Mouse (Mus musculus) liver, embryonic 13.5 days (tissue): ENCODE results near the gene Olfr1045. TPM values are rescaled to one million over a fixed set of nuclear protein-coding genes. Genes with fewer than 3 reads are reported as not detected.
"Not testable (repeated sequence)": the region's sequence is repeated elsewhere in the genome, so short reads cannot be mapped to it uniquely, and the experiment has no call there.

ENCODE experiments used
- ATAC-seq: fragments of 200-750 bp; cut with Nextera tagmentation; 2 replicates; pipeline ENCODE4 v1.8.0; 2017; ENCODE audit warnings: low read depth, mild to moderate bottlenecking, moderate number of reproducible peaks, moderate library complexity
- DNase-seq: peaks from one replicate; pipeline ENCODE4 v3.0.0; 2022
- H3K27ac ChIP-seq: fragments of 300-500 bp; sonication (generic); 2 replicates; pipeline ENCODE4 v1.5.1; 2015; ENCODE audit warnings: moderate library complexity, mild to moderate bottlenecking, inconsistent platforms
- H3K27me3 ChIP-seq: fragments of 300-500 bp; sonication (generic); 2 replicates; pipeline ENCODE4 v1.6.1; 2015; ENCODE audit warnings: mild to moderate bottlenecking, inconsistent platforms
- H3K36me3 ChIP-seq: fragments of 300-500 bp; sonication (generic); 2 replicates; pipeline ENCODE4 v1.6.1; 2015; ENCODE audit warnings: mild to moderate bottlenecking, inconsistent platforms
- H3K4me1 ChIP-seq: fragments of 300-500 bp; sonication (generic); replicated peaks from 2 replicates; pipeline ENCODE4 v1.6.1; 2015; ENCODE audit warnings: inconsistent platforms
- H3K4me2 ChIP-seq: fragments of 300-500 bp; sonication (generic); 2 replicates; pipeline ENCODE4 v1.6.1; 2015; ENCODE audit warnings: inconsistent platforms, mild to moderate bottlenecking, moderate library complexity
- H3K4me3 ChIP-seq: fragments of 300-500 bp; sonication (generic); replicated peaks from 2 replicates; pipeline ENCODE4 v1.5.1; 2015; ENCODE audit warnings: mild to moderate bottlenecking, inconsistent platforms
- H3K9ac ChIP-seq: fragments of 300-500 bp; sonication (generic); 2 replicates; pipeline ENCODE4 v1.6.1; 2015; ENCODE audit warnings: mild to moderate bottlenecking, inconsistent platforms
- H3K9me3 ChIP-seq: fragments of 300-500 bp; sonication (generic); replicated peaks from 2 replicates; pipeline ENCODE4 v1.6.1; 2016; ENCODE audit warnings: inconsistent platforms
- WGBS: fragments of 180-500 bp; shearing (Covaris S2); methylation state at CpG from one replicate; pipeline ENCODE4 v1.1.7; 2015; ENCODE audit not compliant: insufficient replicate concordance; 5-methylcytosine and 5-hydroxymethylcytosine counted together
- polyA plus RNA-seq: library from polyadenylated mRNA; unstranded; fragments of >200 nt; fragmentation: Nextera tagmentation; extraction: Ambion mirVana; gene quantifications from 2 replicates; pipeline ENCODE4 v1.2.1, GENCODE M21; 2015

The Olfr1045 gene
- polyA plus RNA-seq = not detected in 2 replicates

DNA sequence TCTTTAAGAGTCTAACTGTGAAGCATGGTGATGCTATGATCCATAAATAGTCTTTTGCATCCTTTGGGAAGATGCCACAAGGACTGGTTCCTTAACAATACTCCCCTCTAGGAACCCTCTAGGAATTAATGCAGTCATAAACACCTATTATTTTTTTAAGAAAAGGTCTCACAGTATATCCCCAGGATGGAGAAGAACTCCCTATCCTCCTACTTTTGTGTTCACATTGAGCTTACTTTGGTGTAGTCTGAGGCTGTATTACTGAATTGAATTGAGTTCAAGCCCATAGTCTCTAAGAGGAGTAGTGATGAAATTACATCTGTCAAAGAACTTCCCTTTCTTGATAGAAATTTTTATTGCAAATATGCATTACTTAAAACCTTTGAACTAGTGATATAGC, at the start of gene Olfr1045:
Olfr1045 (minus strand) TSS at position 101 of the 400 bp plus-strand sequence.
- DNase-seq (no peak), ATAC-seq (no peak)
- no peak within 1 kb of the TSS for H3K9ac ChIP-seq
- H3K4me2 ChIP-seq = no peak within 1 kb of the TSS
- H3K36me3 ChIP-seq = no peaks in the 10 kb centered on the region
- no peaks in the 10 kb centered on the region for H3K4me1 ChIP-seq
- H3K4me3 ChIP-seq = no peak within 1 kb of the TSS
- H3K27ac ChIP-seq = no peak within 1 kb of the TSS
- no peaks in the 10 kb centered on the region for H3K9me3 ChIP-seq
- no peaks in the 10 kb centered on the region for H3K27me3 ChIP-seq

- no peak within 1 kb of the TSS for H3K4me2 ChIP-seq
- no peaks in the 10 kb centered on the region for H3K36me3 ChIP-seq
- H3K9ac ChIP-seq = no peak within 1 kb of the TSS
- DNase-seq (no peak), ATAC-seq (no peak)
- no peak within 1 kb of the TSS for H3K27ac ChIP-seq
- no peaks in the 10 kb centered on the region for H3K4me1 ChIP-seq
- no peaks in the 10 kb centered on the region for H3K27me3 ChIP-seq
- H3K9me3 ChIP-seq = no peaks in the 10 kb centered on the region
- H3K4me3 ChIP-seq = no peak within 1 kb of the TSS
Measured at GRCm38 (mm10) chr2:86240189-86240588, 37.4 kb upstream of the Olfr1045 start, which contains the start of gene Olfr1048. Gene Olfr1048, minus strand, starts transcription at chr2:86240289.

DNA sequence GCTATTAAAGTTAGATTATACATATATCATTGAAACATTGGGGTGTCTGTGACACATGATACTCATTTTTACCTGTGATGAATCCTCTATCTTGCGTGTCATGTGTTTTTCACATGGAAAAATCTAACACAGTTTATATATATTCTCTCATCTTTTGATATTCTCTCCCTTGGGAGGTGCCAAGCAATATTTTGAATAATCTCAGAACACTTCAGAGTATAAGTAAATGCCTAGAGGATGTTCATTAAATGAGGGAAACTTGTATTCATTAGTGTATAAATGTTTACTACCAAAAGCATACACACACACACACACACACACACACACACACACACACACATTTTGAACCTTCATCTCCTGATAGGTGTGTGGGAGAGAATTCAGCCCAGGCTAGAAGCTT, 28.5 kb upstream of the Olfr1045 start, which contains the start of gene Olfr1047:
Olfr1047 (minus strand) TSS at position 101 of the 400 bp plus-strand sequence.
- H3K4me1 ChIP-seq = no peaks in the 10 kb centered on the region
- H3K4me3 ChIP-seq = no peak within 1 kb of the TSS
- H3K27ac ChIP-seq = no peak within 1 kb of the TSS
- H3K27me3 ChIP-seq = no peaks in the 10 kb centered on the region
- no peak within 1 kb of the TSS for H3K4me2 ChIP-seq
- H3K36me3 ChIP-seq = no peaks in the 10 kb centered on the region
- no peak for DNase-seq
- ATAC-seq = no peak
- 69% methylated on average over 1 of the region's 1 CpGs for WGBS
- no peaks in the 10 kb centered on the region for H3K9me3 ChIP-seq
- no peak within 1 kb of the TSS for H3K9ac ChIP-seq

DNA sequence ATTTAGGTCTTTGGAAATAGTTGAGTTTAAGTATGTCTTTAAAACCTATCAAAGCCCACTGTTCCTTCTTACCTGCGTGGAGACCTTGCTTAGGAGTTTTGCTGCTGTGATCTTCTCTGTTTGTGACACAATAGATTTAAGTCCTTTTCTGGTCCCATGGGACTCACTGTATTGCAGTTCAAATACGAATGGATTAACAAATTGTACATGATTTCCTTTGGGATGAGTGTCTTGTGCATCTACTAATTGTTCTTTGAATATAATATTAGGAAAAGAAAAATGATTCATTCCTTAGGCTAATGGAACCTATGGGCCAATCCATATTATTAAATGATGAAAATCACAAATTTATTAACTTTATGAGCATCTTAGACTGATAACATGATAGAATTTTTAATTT, 16.4 kb upstream of the Olfr1045 start, which contains the start of gene Olfr1046:
Olfr1046 (minus strand) TSS at position 101 of the 400 bp plus-strand sequence.
- WGBS = 45% methylated on average over 2 of the region's 2 CpGs
- ATAC-seq = no peak
- H3K27me3 ChIP-seq = no peaks in the 10 kb centered on the region

DNA sequence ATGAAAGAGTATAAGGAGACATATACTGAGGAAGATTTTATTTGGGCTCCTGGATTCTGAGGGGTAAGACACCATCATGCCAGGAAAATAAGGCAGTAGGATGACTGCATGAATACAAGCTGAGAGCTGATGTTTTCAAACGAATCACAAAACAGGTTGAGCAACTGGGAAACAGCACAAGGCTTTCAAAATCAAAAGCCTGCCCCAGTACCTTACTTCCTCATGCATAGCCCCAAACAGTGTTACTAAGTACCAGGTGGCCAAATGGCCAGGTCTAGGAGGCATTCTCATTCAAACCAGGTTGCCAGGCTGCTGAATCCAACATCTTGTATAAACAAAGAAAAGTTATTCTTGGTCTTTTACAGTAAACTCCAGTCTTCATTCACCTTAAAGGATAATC, 6.9 kb downstream of the Olfr1045 start:
- Histone ChIP-seq H3K4me3 (no peak overlapping the region), H3K36me3 (no peaks in the 10 kb centered on the region), H3K27me3 (no peaks in the 10 kb centered on the region), H3K9ac (no peak overlapping the region), H3K4me2 (no peak overlapping the region), H3K27ac (no peak overlapping the region), H3K9me3 (no peaks in the 10 kb centered on the region), H3K4me1 (no peaks in the 10 kb centered on the region)
- ATAC-seq (no peak), DNase-seq (no peak)
- WGBS = 18% methylated on average over 1 of the region's 1 CpGs

More for the DNA sequence above, 16.4 kb upstream of the Olfr1045 start, which contains the start of gene Olfr1046:
- DNase-seq = no peak
- Histone ChIP-seq H3K9me3 (no peaks in the 10 kb centered on the region), H3K27ac (no peak within 1 kb of the TSS), H3K36me3 (no peaks in the 10 kb centered on the region), H3K4me3 (no peak within 1 kb of the TSS), H3K9ac (no peak within 1 kb of the TSS), H3K4me1 (no peaks in the 10 kb centered on the region), H3K4me2 (no peak within 1 kb of the TSS)

- no peaks in the 10 kb centered on the region for H3K27me3 ChIP-seq
- H3K4me3 ChIP-seq = no peak within 1 kb of the TSS
- H3K36me3 ChIP-seq = no peaks in the 10 kb centered on the region
- no peak for DNase-seq
- H3K9me3 ChIP-seq = no peaks in the 10 kb centered on the region
- H3K27ac ChIP-seq = no peak within 1 kb of the TSS
- H3K9ac ChIP-seq = no peak within 1 kb of the TSS
- no peak for ATAC-seq
- no peaks in the 10 kb centered on the region for H3K4me1 ChIP-seq
- H3K4me2 ChIP-seq = no peak within 1 kb of the TSS
Measured at GRCm38 (mm10) chr2:86185583-86185982, 17.2 kb downstream of the Olfr1045 start, which contains the start of gene Olfr52. Gene Olfr52, minus strand, starts transcription at chr2:86185683.

GRCm38 (mm10) chr2:86179950-86180349, 22.9 kb downstream of the Olfr1045 start:
- Histone ChIP-seq H3K4me2 (no peak overlapping the region), H3K27me3 (no peaks in the 10 kb centered on the region), H3K36me3 (no peaks in the 10 kb centered on the region), H3K4me3 (no peak overlapping the region), H3K9ac (no peak overlapping the region), H3K4me1 (no peaks in the 10 kb centered on the region), H3K9me3 (no peaks in the 10 kb centered on the region), H3K27ac (no peak overlapping the region)
- ATAC-seq = no peak
- WGBS = 61% methylated on average over 3 of the region's 3 CpGs
- DNase-seq = no peak

DNA sequence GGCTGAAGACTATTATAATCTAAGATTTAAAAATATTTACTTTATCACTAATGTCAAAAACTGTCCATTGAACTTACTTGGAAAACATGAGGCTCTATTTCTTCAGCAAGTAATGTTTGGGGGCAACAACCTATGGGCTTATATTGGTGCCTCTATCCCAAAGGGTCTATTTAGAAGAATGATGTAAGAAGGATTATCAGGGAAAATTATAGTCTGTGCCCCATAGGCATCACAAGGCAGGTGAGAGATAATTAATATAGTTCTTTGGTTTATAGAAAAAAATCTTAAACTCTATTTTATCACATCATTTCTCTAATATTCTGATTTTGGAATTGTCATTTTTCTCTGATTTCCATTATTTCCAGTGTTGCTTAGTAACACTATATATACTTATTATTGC, 25.1 kb downstream of the Olfr1045 start, which contains the start of gene Olfr1044:
Olfr1044 (minus strand) TSS at position 101 of the 400 bp plus-strand sequence.
- no peak within 1 kb of the TSS for H3K4me2 ChIP-seq
- no peaks in the 10 kb centered on the region for H3K27me3 ChIP-seq
- H3K4me1 ChIP-seq = no peaks in the 10 kb centered on the region
- H3K4me3 ChIP-seq = no peak within 1 kb of the TSS
- no peak within 1 kb of the TSS for H3K27ac ChIP-seq
- DNase-seq = no peak
- no peaks in the 10 kb centered on the region for H3K9me3 ChIP-seq
- no peaks in the 10 kb centered on the region for H3K36me3 ChIP-seq
- ATAC-seq = no peak
- H3K9ac ChIP-seq = no peak within 1 kb of the TSS

- not testable (repeated sequence) for H3K4me2 ChIP-seq, H3K9ac ChIP-seq, H3K36me3 ChIP-seq, H3K4me3 ChIP-seq, H3K9me3 ChIP-seq, DNase-seq, H3K27ac ChIP-seq, ATAC-seq, H3K4me1 ChIP-seq, H3K27me3 ChIP-seq
- WGBS = 56% methylated on average over 7 of the region's 7 CpGs
Measured at GRCm38 (mm10) chr2:86175422-86175821, 27.4 kb downstream of the Olfr1045 start.

DNA sequence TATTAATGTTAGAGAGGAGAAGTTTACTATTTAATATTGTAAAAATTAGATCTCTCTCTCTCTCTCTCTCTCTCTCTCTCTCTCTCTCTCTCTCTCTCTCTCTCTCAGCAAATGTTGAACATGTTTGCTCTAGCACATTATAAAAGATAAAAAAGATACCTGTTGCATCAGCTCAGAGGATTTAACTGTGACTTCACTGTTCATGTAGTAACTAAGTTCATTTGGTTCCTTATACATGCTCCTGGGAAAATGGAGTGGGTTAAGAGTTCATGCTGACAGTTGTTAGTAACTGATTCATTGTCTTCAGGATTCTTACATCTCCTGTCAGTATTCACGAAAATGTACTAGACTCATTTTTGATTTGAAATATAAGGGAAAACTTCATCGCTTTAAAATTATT, 35.4 kb downstream of the Olfr1045 start, which contains the start of gene Olfr1043:
Olfr1043 (minus strand) TSS at position 101 of the 400 bp plus-strand sequence.
- H3K9ac ChIP-seq = no peak within 1 kb of the TSS

DNA sequence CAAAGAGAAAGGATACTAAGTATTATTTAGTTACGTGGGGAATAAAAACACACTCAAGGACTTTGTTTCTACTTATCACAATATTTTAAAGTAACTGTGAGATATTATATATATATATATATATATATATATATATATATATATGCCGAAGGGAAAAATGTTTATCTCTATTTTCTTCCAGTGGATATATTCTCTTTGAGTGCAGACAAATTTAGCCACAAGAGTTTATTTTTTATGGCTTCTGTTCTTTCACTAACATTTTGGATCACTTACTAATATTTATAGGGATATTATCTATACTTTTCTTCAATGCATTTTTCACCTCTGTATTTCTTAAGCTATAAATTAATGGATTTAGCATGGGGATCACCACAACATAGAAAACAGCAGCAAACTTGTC, 41.1 kb downstream of the Olfr1045 start, which contains the start of gene Olfr1042:
Olfr1042 (minus strand) TSS at position 101 of the 400 bp plus-strand sequence.
- ATAC-seq (no peak), DNase-seq (no peak)
- WGBS = 57% methylated on average over 2 of the region's 2 CpGs
- Histone ChIP-seq H3K4me1 (no peaks in the 10 kb centered on the region), H3K4me2 (no peak within 1 kb of the TSS), H3K27ac (no peak within 1 kb of the TSS), H3K9me3 (no peaks in the 10 kb centered on the region), H3K36me3 (no peaks in the 10 kb centered on the region), H3K4me3 (no peak within 1 kb of the TSS), H3K9ac (no peak within 1 kb of the TSS), H3K27me3 (no peaks in the 10 kb centered on the region)

More for the DNA sequence above, 35.4 kb downstream of the Olfr1045 start, which contains the start of gene Olfr1043:
- Histone ChIP-seq H3K9me3 (no peaks in the 10 kb centered on the region), H3K27me3 (no peaks in the 10 kb centered on the region), H3K4me1 (no peaks in the 10 kb centered on the region), H3K4me3 (no peak within 1 kb of the TSS), H3K4me2 (no peak within 1 kb of the TSS), H3K36me3 (no peaks in the 10 kb centered on the region), H3K27ac (no peak within 1 kb of the TSS)
- no peak for DNase-seq
- ATAC-seq = no peak
- WGBS = 76% methylated on average over 2 of the region's 2 CpGs

GRCm38 (mm10) chr2:86146632-86147031, 56.2 kb downstream of the Olfr1045 start, which contains the start of gene Olfr1040:
Gene Olfr1040, minus strand, starts transcription at chr2:86146732.
- ATAC-seq (no peak), DNase-seq (no peak)
- Histone ChIP-seq H3K9ac (no peak within 1 kb of the TSS), H3K4me3 (no peak within 1 kb of the TSS), H3K9me3 (no peaks in the 10 kb centered on the region), H3K4me1 (no peaks in the 10 kb centered on the region), H3K27ac (no peak within 1 kb of the TSS), H3K36me3 (no peaks in the 10 kb centered on the region), H3K4me2 (no peak within 1 kb of the TSS), H3K27me3 (no peaks in the 10 kb centered on the region)
- 63% methylated on average over 1 of the region's 1 CpGs for WGBS
